In the genomic region with DNA sequence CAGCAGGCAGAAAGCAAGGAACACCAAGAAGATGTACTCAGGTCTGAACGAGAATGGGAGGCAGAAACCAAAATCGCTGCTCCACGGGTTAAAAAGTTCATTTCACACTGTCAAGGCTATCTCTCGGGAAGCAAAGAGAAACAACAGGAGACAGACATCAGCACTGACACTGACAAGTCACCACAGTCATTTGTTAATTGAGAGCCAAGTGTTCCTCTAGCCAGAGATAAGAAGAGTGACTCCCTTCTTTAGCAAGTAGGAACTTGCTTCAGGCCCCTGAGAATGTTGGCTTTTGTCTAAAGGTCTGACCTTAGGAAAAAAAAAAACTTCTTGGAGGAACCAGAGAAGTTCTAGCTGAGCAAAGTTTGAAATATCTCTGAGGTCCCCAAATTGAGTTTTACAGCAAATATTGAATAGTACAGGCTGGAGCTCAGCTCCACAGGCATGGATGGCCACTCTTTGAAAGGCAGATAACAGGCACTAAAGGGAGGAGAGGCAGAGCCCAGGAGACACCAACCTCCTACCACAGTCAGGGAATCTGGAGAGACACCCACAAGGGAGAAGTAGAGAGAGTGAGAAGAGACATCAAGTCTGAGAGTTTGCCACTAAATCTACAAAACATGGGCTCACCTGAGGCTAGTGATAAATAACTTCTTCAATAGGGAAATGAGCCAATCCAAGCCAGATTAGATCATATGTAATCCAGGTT, we compare ENCODE assay signal across 18 mouse cellular contexts. TPM values are rescaled to one million over a fixed set of nuclear protein-coding genes. Genes with fewer than 3 reads are reported as not detected.
DNase-seq lines count a peak whose midpoint lies in the region; ATAC-seq and TF ChIP-seq lines count a peak whose summit lies in the region.
"Had no signal": no experiment of that assay in that cellular context is flagged by ENCODE, and none has a peak within 500 bp of the region (broad histone marks: within the 10 kb centered on the region; RNA-seq: fewer than 3 reads in every experiment).

No protein-coding gene starts in this region.

- H3K36me3 ChIP-seq in ES-E14 (ENCODE audit: control insufficient read depth, insufficient read depth, low read length, poor library complexity, severe bottlenecking), result peaks cover 5% of the 10 kb centered on the region; the same call in 1 of the 2 replicates
- H3K36me3 ChIP-seq in heart, embryonic 14.5 days (ENCODE audit: control insufficient read depth, insufficient read depth, low read length), result no peaks in the 10 kb centered on the region
- H3K36me3 ChIP-seq in liver, embryonic 14.5 days (replicated peaks; ENCODE audit: control insufficient read depth, insufficient read depth, low read depth), result no peaks in the 10 kb centered on the region
- 0 out of 2 replicates have a peak, but pooled peaks cover 4% of the 10 kb centered on the region for H3K36me3 ChIP-seq in kidney, embryonic 16.5 days (ENCODE audit: insufficient read depth, low read length)
- H3K36me3 ChIP-seq: forebrain, embryonic 12.5 days; midbrain, embryonic 12.5 days had no signal

- peak overlapping the region; percentile 41 for H3K4me2 ChIP-seq in heart, embryonic 14.5 days (ENCODE audit: low read length)
- peak overlapping the region; percentile 47 for H3K4me2 ChIP-seq in liver, embryonic 14.5 days (ENCODE audit: low read depth)
- no peak overlapping the region for H3K4me2 ChIP-seq in kidney, embryonic 16.5 days (replicated peaks; ENCODE audit: low read depth, low read length)
- H3K4me2 ChIP-seq: forebrain, embryonic 12.5 days; limb, embryonic 13.5 days; midbrain, embryonic 12.5 days had no signal

- TF ChIP-seq EP300 in liver, embryonic 14.5 days (IDR thresholded peaks at IDR 0.05; ENCODE audit: low read depth), result no peak

- peak; percentile 23 to 32 for DNase-seq in heart, adult 9 months (ENCODE audit: low spot score in 2 of 2)
- no peak for DNase-seq in heart, adult 8-10 months (ENCODE audit: low spot score)
- no peak for DNase-seq in ES-E14 (ENCODE audit: low read depth, low spot score)
- no peak for DNase-seq in liver, embryonic 14.5 days (ENCODE audit: low read depth in 3 of 3, low spot score in 3 of 3)
- DNase-seq in retina, embryonic 14.5 days (ENCODE audit: low spot score), result no peak
- DNase-seq: cerebellum, adult 9-10 months; gastrocnemius, postnatal 25 days; kidney, adult 8-10 months; kidney, postnatal 4 days; lung, postnatal 14 days had no signal

- ATAC-seq in heart, embryonic 14.5 days (ENCODE audit: insufficient number of reproducible peaks, insufficient read depth, low FRiP score, low read depth), result no peak
- ATAC-seq in liver, embryonic 14.5 days (ENCODE audit: insufficient read depth), result peak; percentile 54; the same call in 1 of the 2 replicates
- no peak for ATAC-seq in kidney, embryonic 16.5 days (ENCODE audit: low FRiP score, low TSS enrichment)
- no peak for ATAC-seq in CD4-positive, CD25-positive, alpha-beta regulatory T cell, adult 4 months

- no peaks in the 10 kb centered on the region for H3K27me3 ChIP-seq in heart, embryonic 14.5 days (ENCODE audit: control insufficient read depth, insufficient read depth, low read length)
- H3K27me3 ChIP-seq in liver, embryonic 14.5 days (ENCODE audit: control insufficient read depth, insufficient read depth, low read length), result no peaks in the 10 kb centered on the region
- no peaks in the 10 kb centered on the region for H3K27me3 ChIP-seq in kidney, embryonic 16.5 days (ENCODE audit: insufficient read depth, low read length)
- H3K27me3 ChIP-seq: forebrain, embryonic 12.5 days; limb, embryonic 13.5 days; midbrain, embryonic 12.5 days had no signal

- WGBS in heart, embryonic 14.5 days, result 2% methylated on average over 4 of the region's 4 CpGs
- WGBS in liver, embryonic 14.5 days (ENCODE audit: insufficient replicate concordance), result 8% methylated on average over 4 of the region's 4 CpGs
- 44% methylated on average over 4 of the region's 4 CpGs for WGBS in kidney, embryonic 16.5 days

- in situ Hi-C loops in ES-E14 (cut with MboI; ENCODE audit: low sequenced_read_pairs in 2 of 2, unreplicated experiment in 2 of 2), result no loop called here

- peak overlapping the region; percentile 11; the same call in 1 of the 2 replicates for H3K9ac ChIP-seq in ES-E14 (ENCODE audit: insufficient read depth, low read depth, low read length, poor library complexity, severe bottlenecking)
- no peak overlapping the region for H3K9ac ChIP-seq in heart, embryonic 14.5 days (ENCODE audit: low read length)
- no peak overlapping the region; the same call in 1 of the 2 replicates for H3K9ac ChIP-seq in liver, embryonic 14.5 days (replicated peaks)
- H3K9ac ChIP-seq in kidney, embryonic 16.5 days (replicated peaks; ENCODE audit: low read length), result no peak overlapping the region
- H3K9ac ChIP-seq: forebrain, embryonic 12.5 days; limb, embryonic 13.5 days; midbrain, embryonic 12.5 days had no signal

- no peaks in the 10 kb centered on the region for H3K9me3 ChIP-seq in ES-E14 (ENCODE audit: control insufficient read depth, insufficient read depth, low read depth, low read length)
- H3K9me3 ChIP-seq in heart, embryonic 14.5 days (ENCODE audit: control insufficient read depth, low read length), result no peaks in the 10 kb centered on the region
- no peaks in the 10 kb centered on the region for H3K9me3 ChIP-seq in liver, embryonic 14.5 days (ENCODE audit: control insufficient read depth, low read length)
- no peaks in the 10 kb centered on the region for H3K9me3 ChIP-seq in kidney, embryonic 16.5 days (ENCODE audit: low read length)
- H3K9me3 ChIP-seq: forebrain, embryonic 12.5 days; hindbrain, embryonic 10.5 days; limb, embryonic 13.5 days; midbrain, embryonic 12.5 days had no signal

- H3K27ac ChIP-seq in ES-E14 (ENCODE audit: insufficient read depth, low read depth, low read length, poor library complexity, severe bottlenecking), result peak overlapping the region; percentile 69
- H3K27ac ChIP-seq in heart, embryonic 14.5 days (replicated peaks in 1 of 2; ENCODE audit: control insufficient read depth in 1 of 2, insufficient read depth in 1 of 2, low read depth in 2 of 2, low read length in 2 of 2), result peak overlapping the region in 1 of 2 experiments; percentile 29; a peak in 1 of 4 replicates
- H3K27ac ChIP-seq in liver, embryonic 14.5 days, result peak overlapping the region; percentile 50
- H3K27ac ChIP-seq in kidney, embryonic 16.5 days (ENCODE audit: low read length), result no peak overlapping the region
- H3K27ac ChIP-seq: forebrain, embryonic 12.5 days; hindbrain, embryonic 10.5 days; limb, embryonic 13.5 days; midbrain, embryonic 12.5 days had no signal

- H3K4me1 ChIP-seq in ES-E14 (ENCODE audit: control insufficient read depth in 2 of 2, insufficient read depth in 2 of 2, low read length in 2 of 2, poor library complexity in 1 of 2), result peaks cover 26 to 30% of the 10 kb centered on the region in 2 experiments
- H3K4me1 ChIP-seq in heart, embryonic 14.5 days (ENCODE audit: control insufficient read depth in 2 of 2, insufficient read depth in 2 of 2, low read length in 2 of 2), result peaks cover 27 to 46% of the 10 kb centered on the region in 2 experiments
- H3K4me1 ChIP-seq in liver, embryonic 14.5 days (replicated peaks; ENCODE audit: control insufficient read depth in 2 of 2, insufficient read depth in 2 of 2, low read length in 1 of 2), result peaks cover 22 to 47% of the 10 kb centered on the region in 2 experiments
- H3K4me1 ChIP-seq in kidney, embryonic 16.5 days (ENCODE audit: insufficient read depth, low read length), result 0 out of 2 replicates have a peak, but pooled peaks cover 10% of the 10 kb centered on the region
- H3K4me1 ChIP-seq: forebrain, embryonic 12.5 days; midbrain, embryonic 12.5 days had no signal

- TF ChIP-seq CTCF in liver, embryonic 14.5 days (IDR thresholded peaks at IDR 0.05; ENCODE audit: low read depth), result no peak

- no peak overlapping the region for H3K4me3 ChIP-seq in ES-E14 (ENCODE audit: insufficient read depth in 1 of 2, low read depth in 1 of 2, low read length in 2 of 2, poor library complexity in 1 of 2, severe bottlenecking in 1 of 2)
- no peak overlapping the region for H3K4me3 ChIP-seq in heart, embryonic 14.5 days (ENCODE audit: control insufficient read depth in 1 of 2, insufficient read depth in 1 of 2, low read depth in 1 of 2, low read length in 2 of 2)
- peak overlapping the region in 1 of 2 experiments; percentile 5; a peak in 1 of 4 replicates for H3K4me3 ChIP-seq in liver, embryonic 14.5 days (ENCODE audit: insufficient read depth in 1 of 2, low read depth in 2 of 2, low read length in 2 of 2)
- H3K4me3 ChIP-seq in kidney, embryonic 16.5 days (ENCODE audit: low read length), result no peak overlapping the region
- H3K4me3 ChIP-seq: forebrain, embryonic 12.5 days; hindbrain, embryonic 10.5 days; limb, embryonic 13.5 days; midbrain, embryonic 12.5 days; myocyte had no signal

TF ChIP-seq in ES-E14, 5 proteins besides CTCF, POLR2A, EP300 and RAD21:
- TF ChIP-seq CHD2 (IDR thresholded peaks at IDR 0.05; ENCODE audit: low read depth, low read length) (no peak), ZNF384 (IDR thresholded peaks at IDR 0.05; ENCODE audit: low read depth, low read length) (no peak), HCFC1 (IDR thresholded peaks at IDR 0.05; ENCODE audit: borderline replicate concordance, insufficient read depth, low read length) (no peak), MAFK (IDR thresholded peaks at IDR 0.05; ENCODE audit: insufficient read depth, low read depth, low read length) (no peak), ZC3H11A (IDR thresholded peaks at IDR 0.05; ENCODE audit: borderline replicate concordance, low read depth, low read length) (no peak)

RNA-seq across cellular contexts. Expression of a gene that starts 8.5 kb away (rescaled TPM):
- 100 to 1,000 TPM; 134 to 155 (median 137) TPM for total RNA-seq in heart, adult 8-10 months (2022)
- total RNA-seq in ES-E14 (2012; rRNA removed), result 36.7 and 53.5 TPM in 2 replicates
- polyA plus RNA-seq in heart, embryonic 14.5 days (2014; fragmentation: Nextera tagmentation; extraction: Ambion mirVana), result 56.4 and 68.3 TPM in 2 replicates
- 8.4 and 11.6 TPM in 2 replicates for polyA plus RNA-seq in liver, embryonic 14.5 days (2012; rRNA removed)
- 26.0 and 28.6 TPM in 2 replicates for polyA plus RNA-seq in liver, embryonic 14.5 days (2014; fragmentation: Nextera tagmentation; extraction: Ambion mirVana)
- 48.4 and 48.8 TPM in 2 replicates for polyA plus RNA-seq in kidney, embryonic 16.5 days (2015; fragmentation: Nextera tagmentation; extraction: Ambion mirVana)
- polyA plus RNA-seq in CD4-positive, CD25-positive, alpha-beta regulatory T cell, adult 4 months (2017; shearing (Covaris generic)), result 10 to 100 TPM in 1 of 2 experiments, 1 to 10 TPM in 1; 4.5 to 10.8 TPM

Comparison
In these comparisons a context has a peak if more than half of its experiments do, and no peak if none do; other contexts are left out.
1. DNase-seq: peak in heart, adult 9 months (2 of 2); none in heart, adult 8-10 months (single experiment), ES-E14 (single experiment), liver, embryonic 14.5 days (0 of 3) and retina, embryonic 14.5 days (single experiment).